Mouse (Mus musculus) limb, embryonic 14.5 days (tissue): ENCODE results near the gene Mecom. TPM values are rescaled to one million over a fixed set of nuclear protein-coding genes. Genes with fewer than 3 reads are reported as not detected.

ENCODE experiments used
- ATAC-seq: fragments of 200-750 bp; cut with Nextera tagmentation; 2 replicates; pipeline ENCODE4 v1.8.0; 2017; ENCODE audit warnings: low read depth, moderate number of reproducible peaks, moderate TSS enrichment; ENCODE audit not compliant: low FRiP score
- DNase-seq: peaks from one replicate; pipeline ENCODE4 v3.0.0-alpha.2; 2015; ENCODE audit warnings: low spot score
- H3K27ac ChIP-seq: fragments of 300-500 bp; sonication (generic); replicated peaks from 2 replicates; pipeline ENCODE4 v1.5.1; 2014; ENCODE audit warnings: low read depth, mild to moderate bottlenecking, low read length, moderate library complexity, mixed read lengths
- H3K27me3 ChIP-seq: fragments of 300-500 bp; sonication (generic); 2 replicates; pipeline ENCODE4 v1.6.1; 2014; ENCODE audit warnings: low read length, mixed read lengths; ENCODE audit not compliant: control insufficient read depth, insufficient read depth
- H3K36me3 ChIP-seq: fragments of 300-500 bp; sonication (generic); 2 replicates; pipeline ENCODE4 v1.6.1; 2014; ENCODE audit warnings: mild to moderate bottlenecking, low read length, moderate library complexity, mixed read lengths; ENCODE audit not compliant: control insufficient read depth, insufficient read depth
- H3K4me1 ChIP-seq: fragments of 300-500 bp; sonication (generic); 2 replicates; pipeline ENCODE4 v1.6.1; 2014; ENCODE audit warnings: antibody characterized with exemption, low read length, mixed read lengths; ENCODE audit not compliant: control insufficient read depth, insufficient read depth
- H3K4me2 ChIP-seq: fragments of 300-500 bp; sonication (generic); replicated peaks from 2 replicates; pipeline ENCODE4 v1.6.1; 2014; ENCODE audit warnings: low read depth, mild to moderate bottlenecking, low read length, moderate library complexity; ENCODE audit not compliant: severe bottlenecking
- H3K4me3 ChIP-seq: fragments of 300-500 bp; sonication (generic); replicated peaks from 2 replicates; pipeline ENCODE4 v1.5.1; 2014; ENCODE audit warnings: low read length
- H3K9ac ChIP-seq: fragments of 300-500 bp; sonication (generic); 2 replicates; pipeline ENCODE4 v1.6.1; 2014; ENCODE audit warnings: mild to moderate bottlenecking, low read depth, low read length, moderate library complexity; ENCODE audit not compliant: severe bottlenecking
- H3K9me3 ChIP-seq: fragments of 300-500 bp; sonication (generic); 2 replicates; pipeline ENCODE4 v1.6.1; 2016; ENCODE audit warnings: low read length; ENCODE audit not compliant: control insufficient read depth
- POLR2A ChIP-seq: fragments of 200-500 bp; IDR thresholded peaks from 2 replicates; pipeline ENCODE4 v1.8.0; 2012; ENCODE audit warnings: inconsistent platforms, mild to moderate bottlenecking, moderate library complexity, borderline replicate concordance; ENCODE audit not compliant: insufficient read depth, insufficient read length; ENCODE audit errors: extremely low read depth
- WGBS: fragments of 180-500 bp; shearing (Covaris S2); extraction: QIAGEN DNeasy Blood & Tissue Kit; methylation state at CpG from one replicate; pipeline ENCODE4 v1.1.7; 2014; 5-methylcytosine and 5-hydroxymethylcytosine counted together
- polyA plus RNA-seq, 2 experiments: library from polyadenylated mRNA; depleted of rRNA in 1 of 2; stranded (reverse) in 1 of 2; unstranded in 1 of 2; fragments of >200 nt; fragmentation: Nextera tagmentation in 1 of 2; extraction: Ambion mirVana in 1 of 2; gene quantifications; 2 replicates each; pipeline versions ENCODE4 v1.2.1 to v1.2.3; 2012 to 2014

Gene Mecom
- polyA plus RNA-seq, 2 experiments = 35.8 to 42.2 TPM

- Histone ChIP-seq H3K4me3 (no peak overlapping the region), H3K4me2 (no peak overlapping the region), H3K9ac (no peak overlapping the region), H3K27me3 (no peaks in the 10 kb centered on the region), H3K36me3 (peaks cover 14% of the 10 kb centered on the region), H3K4me1 (no peaks in the 10 kb centered on the region), H3K27ac (no peak overlapping the region), H3K9me3 (no peaks in the 10 kb centered on the region)
- WGBS = 92% methylated on average over 1 of the region's 1 CpGs
- ATAC-seq = no peak
- DNase-seq = no peak
- TF ChIP-seq POLR2A = no peak
Measured at GRCm38 (mm10) chr3:29991523-29991922, 556.3 kb downstream of the Mecom start.

GRCm38 (mm10) chr3:29984431-29984830, 563.4 kb downstream of the Mecom start:
- ATAC-seq = no peak
- no peaks in the 10 kb centered on the region for H3K4me1 ChIP-seq
- H3K4me3 ChIP-seq = no peak overlapping the region
- TF ChIP-seq POLR2A = no peak
- DNase-seq = no peak
- H3K27ac ChIP-seq = no peak overlapping the region
- WGBS = 52% methylated on average over 3 of the region's 3 CpGs
- H3K9me3 ChIP-seq = no peaks in the 10 kb centered on the region
- no peak overlapping the region for H3K9ac ChIP-seq
- H3K27me3 ChIP-seq = no peaks in the 10 kb centered on the region
- peaks cover 33% of the 10 kb centered on the region for H3K36me3 ChIP-seq
- H3K4me2 ChIP-seq = no peak overlapping the region

DNA sequence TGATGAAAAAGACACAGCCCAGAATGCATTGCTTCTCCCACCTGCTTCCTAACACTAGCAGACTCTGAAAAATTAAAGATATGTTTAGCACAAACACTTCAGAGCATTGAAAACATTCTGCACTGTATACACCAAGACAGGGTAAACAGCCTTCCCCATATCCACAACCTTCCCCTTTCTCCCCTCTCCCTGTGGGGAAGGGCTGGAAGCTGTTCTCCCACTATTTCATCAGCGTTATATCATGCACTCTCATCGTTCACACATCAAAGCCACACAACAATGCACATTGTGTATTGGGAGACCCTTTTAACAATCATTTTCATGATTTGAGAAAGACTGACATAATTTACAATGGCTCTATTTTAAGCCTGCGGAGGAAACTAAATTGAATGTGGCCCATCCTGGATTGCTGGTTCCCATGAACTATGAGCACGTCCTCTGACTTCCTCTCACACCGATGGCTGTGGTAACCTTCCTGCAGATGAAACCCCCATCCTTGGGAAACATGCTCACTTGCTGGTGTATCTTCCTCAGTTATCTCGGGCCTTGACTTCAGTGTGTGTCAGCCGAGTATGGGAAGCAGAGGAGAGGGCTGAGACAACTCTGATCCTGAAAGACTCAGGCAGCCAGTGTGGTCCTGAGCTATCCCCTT, 566.4 kb downstream of the Mecom start:
- Histone ChIP-seq H3K4me1 (no peaks in the 10 kb centered on the region), H3K4me2 (no peak overlapping the region), H3K9ac (no peak overlapping the region), H3K9me3 (no peaks in the 10 kb centered on the region), H3K27ac (no peak overlapping the region), H3K4me3 (no peak overlapping the region), H3K36me3 (peaks cover 38% of the 10 kb centered on the region), H3K27me3 (no peaks in the 10 kb centered on the region)
- DNase-seq = no peak
- TF ChIP-seq POLR2A = no peak
- no peak for ATAC-seq
- 80% methylated on average over 7 of the region's 7 CpGs for WGBS

DNA sequence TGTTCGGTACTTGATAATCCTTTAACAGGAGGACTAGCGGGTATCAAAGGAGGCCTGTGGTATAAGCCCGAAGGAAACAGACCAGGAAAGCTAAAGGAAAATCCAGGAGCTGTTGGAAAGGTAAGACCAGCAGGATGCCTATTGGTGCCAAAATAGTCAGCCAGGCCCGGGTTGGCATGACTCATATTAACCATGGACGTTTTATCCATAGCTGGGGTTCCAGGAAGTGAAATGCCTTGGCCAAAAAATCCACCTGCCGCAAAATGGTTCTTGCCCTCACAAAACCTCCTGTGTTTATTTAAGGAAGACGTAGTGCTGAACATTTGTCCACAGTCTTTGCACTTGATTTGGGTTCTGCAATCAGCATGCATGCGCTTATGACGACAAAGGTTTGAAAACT, 567.3 kb downstream of the Mecom start:
- Histone ChIP-seq H3K27ac (no peak overlapping the region), H3K27me3 (no peaks in the 10 kb centered on the region), H3K4me1 (no peaks in the 10 kb centered on the region), H3K36me3 (peaks cover 38% of the 10 kb centered on the region), H3K4me2 (no peak overlapping the region), H3K9ac (no peak overlapping the region), H3K9me3 (no peaks in the 10 kb centered on the region), H3K4me3 (no peak overlapping the region)
- 91% methylated on average over 9 of the region's 9 CpGs for WGBS
- DNase-seq (no peak), ATAC-seq (no peak)
- no peak for TF ChIP-seq POLR2A

- ATAC-seq (no peak), DNase-seq (no peak)
- Histone ChIP-seq H3K4me3 (no peak overlapping the region), H3K27me3 (no peaks in the 10 kb centered on the region), H3K4me1 (no peaks in the 10 kb centered on the region), H3K9ac (no peak overlapping the region), H3K9me3 (no peaks in the 10 kb centered on the region), H3K4me2 (no peak overlapping the region), H3K36me3 (peaks cover 38% of the 10 kb centered on the region), H3K27ac (no peak overlapping the region)
- WGBS = 70% methylated on average over 4 of the region's 4 CpGs
- TF ChIP-seq POLR2A = no peak
Measured at GRCm38 (mm10) chr3:29976580-29976979, 571.2 kb downstream of the Mecom start.
